Mouse (Mus musculus): ENCODE data around the gene Hif3a. TPM values are rescaled to one million over a fixed set of nuclear protein-coding genes. Genes with fewer than 3 reads are reported as not detected.
A peak's percentile ranks its signal among the peaks of the same experiment; 100 is the strongest.

Gene Hif3a
- total and polyA plus RNA-seq, 3 experiments: 0.05 to 0.49 (median 0.08) TPM

DNA sequence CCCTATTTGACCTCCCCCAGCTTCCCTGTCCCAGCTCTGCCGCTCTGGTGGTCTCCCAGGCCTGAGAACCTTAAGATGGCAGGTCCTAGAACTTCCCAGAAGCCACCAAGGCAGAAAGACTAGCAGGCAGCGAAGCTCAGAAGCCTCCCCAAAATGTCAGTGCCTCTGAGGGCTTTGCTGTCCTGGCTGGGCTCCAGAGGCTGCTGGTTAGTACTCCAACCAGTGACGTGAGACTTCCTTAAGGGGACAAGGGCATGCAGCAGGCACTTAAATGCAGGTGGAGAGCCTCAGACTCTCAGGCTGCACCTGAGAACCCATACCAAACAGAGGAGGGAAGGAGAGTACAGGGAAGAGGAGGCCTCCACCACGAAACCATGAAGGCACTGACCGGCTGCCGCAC is 38.1 kb downstream of the Hif3a start:
- no peaks in the 10 kb centered on the region for H3K9me3 ChIP-seq (replicated peaks; ENCODE audit: low read length)
- H3K27me3 ChIP-seq (replicated peaks): peaks cover 3% of the 10 kb centered on the region
- H3K27ac ChIP-seq (ENCODE audit: insufficient read depth, low read depth): peak overlapping the region; percentile 50; the same call in 1 of the 2 replicates
- no peak for TF ChIP-seq POLR2AphosphoS2 (IDR thresholded peaks at IDR 0.05; ENCODE audit: low read depth, low read length)
- no peak for TF ChIP-seq BHLHE40 (IDR thresholded peaks at IDR 0.05; ENCODE audit: low read depth, low read length)
- no peak for TF ChIP-seq NELFE (IDR thresholded peaks at IDR 0.05; ENCODE audit: low read depth, low read length)
- no peak for TF ChIP-seq CTCF (conservative IDR thresholded peaks at IDR 0.05 in 1 of 2, IDR thresholded peaks at IDR 0.05 in 1 of 2; ENCODE audit: low read depth in 2 of 2, low read length in 2 of 2)
- TF ChIP-seq MYC (IDR thresholded peaks at IDR 0.05; ENCODE audit: low read depth, low read length): no peak
- no peak for TF ChIP-seq ETS1 (conservative IDR thresholded peaks at IDR 0.05; ENCODE audit: low read depth, low read length)
- TF ChIP-seq SMC3 (IDR thresholded peaks at IDR 0.05; ENCODE audit: low read depth, low read length): no peak
- TF ChIP-seq HCFC1 (IDR thresholded peaks at IDR 0.05; ENCODE audit: low read depth, low read length): no peak
- no peak for TF ChIP-seq ZC3H11A (IDR thresholded peaks at IDR 0.05; ENCODE audit: low read depth, low read length)
- TF ChIP-seq EP300 (IDR thresholded peaks at IDR 0.05; ENCODE audit: low read length): no peak
- TF ChIP-seq ZNF384 (IDR thresholded peaks at IDR 0.05; ENCODE audit: low read depth, low read length): no peak
- DNase-seq (ENCODE audit: extremely low read depth): no peak
- H3K4me3 ChIP-seq (replicated peaks in 1 of 3; ENCODE audit: low read depth in 2 of 3, low read length in 2 of 3, poor library complexity in 1 of 3): peak overlapping the region; percentile 50 to 94 (median 80)
- dilution Hi-C loops (cut with MboI; ENCODE audit: extremely low pct_ligation_motif_present, extremely low pct_unique_long_range_greater_than_20kb, low sequenced_read_pairs) (no loop called here), in situ Hi-C loops (cut with MboI; ENCODE audit: low pct_ligation_motif_present, low pct_unique_long_range_greater_than_20kb, low sequenced_read_pairs) (no loop called here)
- H3K4me1 ChIP-seq (ENCODE audit: control insufficient read depth in 1 of 2, insufficient read depth in 2 of 2): peaks cover 20 to 61% of the 10 kb centered on the region in 2 experiments
- H3K79me2 ChIP-seq (replicated peaks; ENCODE audit: control insufficient read depth, extremely low read depth, insufficient read depth, poor library complexity, severe bottlenecking): peaks cover 65% of the 10 kb centered on the region
- peaks cover 46 to 57% of the 10 kb centered on the region in 2 experiments for H3K36me3 ChIP-seq (replicated peaks in 1 of 2; ENCODE audit: control insufficient read depth in 1 of 2, insufficient read depth in 1 of 2, low read length in 1 of 2)
- peak overlapping the region; percentile 95 for H3K4me2 ChIP-seq (ENCODE audit: insufficient read depth, low read depth, poor library complexity, severe bottlenecking)
- peak overlapping the region; percentile 47; the same call in 1 of the 2 replicates for H3K9ac ChIP-seq (ENCODE audit: insufficient read depth, low read depth)

DNA sequence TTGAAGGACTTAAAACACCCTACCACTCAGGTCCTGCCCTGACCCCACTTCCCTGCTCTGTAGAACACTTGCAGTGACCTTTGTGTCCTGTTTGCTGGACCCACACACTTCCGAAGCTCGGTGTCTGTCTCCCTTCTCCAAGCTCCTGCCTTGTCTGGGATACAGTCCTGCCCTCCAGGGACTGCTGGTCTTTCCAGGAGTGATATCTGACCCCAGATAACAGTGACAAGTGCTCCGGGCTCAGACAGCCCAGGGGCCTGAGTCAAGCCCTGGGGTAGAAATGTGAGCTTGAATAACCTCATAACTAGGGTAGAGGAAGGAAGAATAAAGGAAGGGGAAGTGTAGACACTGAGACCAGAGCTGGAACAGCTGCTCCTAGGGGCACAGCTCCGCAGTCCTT is 38.5 kb downstream of the Hif3a start:
- H3K27ac ChIP-seq (ENCODE audit: insufficient read depth, low read depth): no peak overlapping the region
- peaks cover 47 to 62% of the 10 kb centered on the region in 2 experiments for H3K36me3 ChIP-seq (replicated peaks in 1 of 2; ENCODE audit: control insufficient read depth in 1 of 2, insufficient read depth in 1 of 2, low read length in 1 of 2)
- dilution Hi-C loops (cut with MboI; ENCODE audit: extremely low pct_ligation_motif_present, extremely low pct_unique_long_range_greater_than_20kb, low sequenced_read_pairs): no loop called here

More for the DNA sequence above, 38.5 kb downstream of the Hif3a start:
- Histone ChIP-seq H3K4me2 (ENCODE audit: insufficient read depth, low read depth, poor library complexity, severe bottlenecking) (no peak overlapping the region), H3K4me3 (replicated peaks in 1 of 3; ENCODE audit: low read depth in 2 of 3, low read length in 2 of 3, poor library complexity in 1 of 3) (peak overlapping the region in 1 of 3 experiments; percentile 80), H3K27me3 (replicated peaks) (no peaks in the 10 kb centered on the region), H3K79me2 (replicated peaks; ENCODE audit: control insufficient read depth, extremely low read depth, insufficient read depth, poor library complexity, severe bottlenecking) (peaks cover 70% of the 10 kb centered on the region), H3K4me1 (ENCODE audit: control insufficient read depth in 1 of 2, insufficient read depth in 2 of 2) (peaks cover 20 to 61% of the 10 kb centered on the region in 2 experiments), H3K9me3 (replicated peaks; ENCODE audit: low read length) (no peaks in the 10 kb centered on the region), H3K9ac (ENCODE audit: insufficient read depth, low read depth) (peak overlapping the region; percentile 10; the same call in 1 of the 2 replicates)
- no peak for TF ChIP-seq RAD21 (IDR thresholded peaks at IDR 0.05; ENCODE audit: low read depth, low read length)
- no peak for TF ChIP-seq IRF4 (IDR thresholded peaks at IDR 0.05; ENCODE audit: low read depth, low read length)
- TF ChIP-seq MAX (IDR thresholded peaks at IDR 0.05; ENCODE audit: low read length): no peak
- TF ChIP-seq SMC3 (IDR thresholded peaks at IDR 0.05; ENCODE audit: low read depth, low read length): no peak
- TF ChIP-seq JUND (conservative IDR thresholded peaks at IDR 0.05; ENCODE audit: low read depth, low read length): no peak
- no peak for TF ChIP-seq POLR2A (IDR thresholded peaks at IDR 0.05; ENCODE audit: low read depth, low read length)
- no peak for TF ChIP-seq MXI1 (IDR thresholded peaks at IDR 0.05; ENCODE audit: low read depth, low read length)
- no peak for TF ChIP-seq JUN (IDR thresholded peaks at IDR 0.05; ENCODE audit: insufficient read depth, low read depth, low read length)
- TF ChIP-seq TBP (conservative IDR thresholded peaks at IDR 0.05; ENCODE audit: low read depth, low read length): no peak
- TF ChIP-seq BHLHE40 (IDR thresholded peaks at IDR 0.05; ENCODE audit: low read depth, low read length): no peak
- no peak for TF ChIP-seq NELFE (IDR thresholded peaks at IDR 0.05; ENCODE audit: low read depth, low read length)
- TF ChIP-seq ZMIZ1 (IDR thresholded peaks at IDR 0.05; ENCODE audit: low read depth, low read length): no peak
- TF ChIP-seq USF2 (conservative IDR thresholded peaks at IDR 0.05; ENCODE audit: low read depth, low read length): no peak
- TF ChIP-seq ZNF384 (IDR thresholded peaks at IDR 0.05; ENCODE audit: low read depth, low read length): no peak
- TF ChIP-seq CHD2 (IDR thresholded peaks at IDR 0.05; ENCODE audit: low read length): no peak
- no peak for TF ChIP-seq ETS1 (conservative IDR thresholded peaks at IDR 0.05; ENCODE audit: low read depth, low read length)
- TF ChIP-seq ZKSCAN1 (IDR thresholded peaks at IDR 0.05; ENCODE audit: borderline replicate concordance, low read depth, low read length): no peak
- DNase-seq (ENCODE audit: extremely low read depth): no peak
- in situ Hi-C loops (cut with MboI; ENCODE audit: low pct_ligation_motif_present, low pct_unique_long_range_greater_than_20kb, low sequenced_read_pairs): no loop called here

Data from CH12.LX (cell line).